19 mouse cellular contexts compared by ENCODE assay signal in genomic region chr3:31494706-31495105, GRCm38 (mm10).
A peak's percentile ranks its signal among the peaks of the same experiment; 100 is the strongest.
DNase-seq lines count a peak whose midpoint lies in the region; ATAC-seq lines count a peak whose summit lies in the region.
"Had no signal": no experiment of that assay in that cellular context is flagged by ENCODE, and none has a peak within 500 bp of the region (broad histone marks: within the 10 kb centered on the region; RNA-seq: fewer than 3 reads in every experiment).

No protein-coding gene starts in this region.

- no peaks in the 10 kb centered on the region for H3K36me3 ChIP-seq in kidney, embryonic 16.5 days (ENCODE audit: insufficient read depth, low read length)
- H3K36me3 ChIP-seq in kidney, embryonic 14.5 days (ENCODE audit: control insufficient read depth, insufficient read depth, low read length) = no peaks in the 10 kb centered on the region
- H3K36me3 ChIP-seq: embryonic facial prominence, embryonic 10.5 days; embryonic facial prominence, embryonic 12.5 days; forebrain, embryonic 15.5 days had no signal

- no peak overlapping the region for H3K27ac ChIP-seq in kidney, embryonic 16.5 days (ENCODE audit: low read length)
- H3K27ac ChIP-seq in kidney, embryonic 14.5 days (ENCODE audit: low read depth, low read length) = no peak overlapping the region
- H3K27ac ChIP-seq: embryonic facial prominence, embryonic 10.5 days; embryonic facial prominence, embryonic 12.5 days; forebrain, embryonic 13.5 days; forebrain, embryonic 15.5 days had no signal

- no peaks in the 10 kb centered on the region for H3K4me1 ChIP-seq in kidney, embryonic 16.5 days (ENCODE audit: insufficient read depth, low read length)
- H3K4me1 ChIP-seq in kidney, embryonic 14.5 days (ENCODE audit: control insufficient read depth, insufficient read depth, low read length) = no peaks in the 10 kb centered on the region
- H3K4me1 ChIP-seq: embryonic facial prominence, embryonic 10.5 days; embryonic facial prominence, embryonic 12.5 days; forebrain, embryonic 13.5 days had no signal

- H3K4me3 ChIP-seq in kidney, embryonic 16.5 days (ENCODE audit: low read length) = no peak overlapping the region
- no peak overlapping the region for H3K4me3 ChIP-seq in kidney, embryonic 14.5 days (ENCODE audit: low read length)
- H3K4me3 ChIP-seq: embryonic facial prominence, embryonic 10.5 days; embryonic facial prominence, embryonic 12.5 days; forebrain, embryonic 13.5 days; forebrain, embryonic 15.5 days had no signal

- H3K4me2 ChIP-seq in kidney, embryonic 16.5 days (replicated peaks; ENCODE audit: low read depth, low read length) = no peak overlapping the region
- H3K4me2 ChIP-seq in kidney, embryonic 14.5 days (replicated peaks; ENCODE audit: low read depth, low read length) = no peak overlapping the region
- H3K4me2 ChIP-seq: embryonic facial prominence, embryonic 12.5 days; forebrain, embryonic 13.5 days; forebrain, embryonic 15.5 days had no signal

- H3K9me3 ChIP-seq in kidney, embryonic 16.5 days (ENCODE audit: low read length) = peaks cover 9% of the 10 kb centered on the region
- H3K9me3 ChIP-seq in kidney, embryonic 14.5 days (ENCODE audit: control insufficient read depth, low read length) = peaks cover 4% of the 10 kb centered on the region; the same call in 1 of the 2 replicates
- H3K9me3 ChIP-seq: forebrain, embryonic 15.5 days had no signal

- DNase-seq in kidney, adult 18-20 months = peak; percentile 5
- DNase-seq in kidney, postnatal 14 days = no peak
- peak; percentile 36 to 47 for DNase-seq in kidney, adult 8-10 months
- peak; percentile 11 to 30 for DNase-seq in kidney, postnatal 36 days
- DNase-seq in thymus, postnatal 0 days (ENCODE audit: low spot score) = no peak
- DNase-seq: adrenal gland, adult 8-10 months; adrenal gland, postnatal 14 days; cerebellum, adult 11-12 months; cerebellum, adult 2 months; cerebellum, adult 9-10 months; cerebellum, postnatal 10 days; cerebellum, postnatal 25 days had no signal

- H3K27me3 ChIP-seq in kidney, embryonic 16.5 days (ENCODE audit: insufficient read depth, low read length) = no peaks in the 10 kb centered on the region
- no peaks in the 10 kb centered on the region for H3K27me3 ChIP-seq in kidney, embryonic 14.5 days (ENCODE audit: control insufficient read depth, insufficient read depth, low read length)
- H3K27me3 ChIP-seq: embryonic facial prominence, embryonic 12.5 days; forebrain, embryonic 13.5 days; forebrain, embryonic 15.5 days had no signal

- WGBS in kidney, embryonic 16.5 days = 70% methylated on average over 1 of the region's 1 CpGs
- WGBS in kidney, embryonic 14.5 days = 67% methylated on average over 1 of the region's 1 CpGs

- no peak overlapping the region for H3K9ac ChIP-seq in kidney, embryonic 16.5 days (replicated peaks; ENCODE audit: low read length)
- no peak overlapping the region for H3K9ac ChIP-seq in kidney, embryonic 14.5 days (ENCODE audit: low read depth, low read length)
- H3K9ac ChIP-seq: embryonic facial prominence, embryonic 12.5 days; forebrain, embryonic 13.5 days; forebrain, embryonic 15.5 days had no signal

- ATAC-seq in kidney, embryonic 16.5 days (ENCODE audit: low FRiP score, low TSS enrichment) = no peak
- no peak for ATAC-seq in kidney, embryonic 14.5 days (ENCODE audit: low FRiP score, low TSS enrichment)
- ATAC-seq: activated CD4-positive, CD25-positive, alpha-beta regulatory T cell, adult 4 months; forebrain, embryonic 13.5 days; forebrain, embryonic 15.5 days had no signal

Comparison
In these comparisons a context has a peak if more than half of its experiments do, and no peak if none do; other contexts are left out.
1. DNase-seq: peak in kidney, adult 18-20 months (single experiment), kidney, adult 8-10 months (2 of 2) and kidney, postnatal 36 days (2 of 2); none in kidney, postnatal 14 days (single experiment) and thymus, postnatal 0 days (single experiment).